Mouse (Mus musculus) heart, adult 2 months (tissue): ENCODE results near the gene Gm9821.
A peak's percentile ranks its signal among the peaks of the same experiment; 100 is the strongest.

ENCODE experiments used
- CTCF ChIP-seq: fragments of 200-600 bp; IDR thresholded peaks from 2 replicates; pipeline ENCODE4 v1.8.1; 2022; ENCODE audit warnings: antibody characterized with exemption, mild to moderate bottlenecking, moderate library complexity
- POLR2A ChIP-seq: fragments of 200-500 bp; IDR thresholded peaks from 2 replicates; pipeline ENCODE4 v1.6.1; 2011; ENCODE audit warnings: mild to moderate bottlenecking, low read depth, low read length, control low read depth; ENCODE audit not compliant: insufficient read depth

GRCm38 (mm10) chr2:91986071-91986470 lies 40.6 kb downstream of the Gm9821 start:
- TF ChIP-seq POLR2A (no peak), CTCF (peak; percentile 60)
